Mouse (Mus musculus) embryonic facial prominence, embryonic 13.5 days (tissue): ENCODE data around the gene Zfp800. TPM values are rescaled to one million over a fixed set of nuclear protein-coding genes. Genes with fewer than 3 reads are reported as not detected.

Source experiments
- ATAC-seq: fragments of 200-750 bp; cut with Nextera tagmentation; 2 replicates; pipeline ENCODE4 v1.8.0; 2017; ENCODE audit warnings: low read depth; ENCODE audit not compliant: insufficient number of reproducible peaks, insufficient read depth, low FRiP score, low TSS enrichment
- H3K27ac ChIP-seq: fragments of 300-500 bp; sonication (generic); 2 replicates; pipeline ENCODE4 v1.5.1; 2015; ENCODE audit warnings: moderate library complexity, mild to moderate bottlenecking, inconsistent platforms
- H3K27me3 ChIP-seq: fragments of 300-500 bp; sonication (generic); 2 replicates; pipeline ENCODE4 v1.6.1; 2015; ENCODE audit warnings: mild to moderate bottlenecking, inconsistent platforms
- H3K36me3 ChIP-seq: fragments of 300-500 bp; sonication (generic); 2 replicates; pipeline ENCODE4 v1.6.1; 2015; ENCODE audit warnings: mild to moderate bottlenecking, inconsistent platforms
- H3K4me1 ChIP-seq: fragments of 300-500 bp; sonication (generic); 2 replicates; pipeline ENCODE4 v1.6.1; 2015; ENCODE audit warnings: inconsistent platforms
- H3K4me2 ChIP-seq: fragments of 300-500 bp; sonication (generic); 2 replicates; pipeline ENCODE4 v1.6.1; 2015; ENCODE audit warnings: moderate library complexity, mild to moderate bottlenecking, inconsistent platforms
- H3K4me3 ChIP-seq: fragments of 300-500 bp; sonication (generic); 2 replicates; pipeline ENCODE4 v1.5.1; 2015; ENCODE audit warnings: mild to moderate bottlenecking, inconsistent platforms
- H3K9ac ChIP-seq: fragments of 300-500 bp; sonication (generic); 2 replicates; pipeline ENCODE4 v1.6.1; 2015; ENCODE audit warnings: mild to moderate bottlenecking, inconsistent platforms
- H3K9me3 ChIP-seq: fragments of 300-500 bp; sonication (generic); 2 replicates; pipeline ENCODE4 v1.6.1; 2016; ENCODE audit warnings: inconsistent platforms
- WGBS: fragments of 180-500 bp; shearing (Covaris S2); methylation state at CpG from one replicate; pipeline ENCODE4 v1.1.7; 2015; ENCODE audit warnings: mixed read lengths; 5-methylcytosine and 5-hydroxymethylcytosine counted together
- polyA plus RNA-seq: library from polyadenylated mRNA; unstranded; fragments of >200 nt; fragmentation: Nextera tagmentation; extraction: Ambion mirVana; gene quantifications from 2 replicates; pipeline ENCODE4 v1.2.1, GENCODE M21; 2015

The Zfp800 gene
- polyA plus RNA-seq, 1 experiment from 2014 or later = 20.4 TPM

GRCm38 (mm10) chr6:28421469-28422000, 23.7 kb upstream of the Zfp800 start:
- Histone ChIP-seq H3K4me3 (peak overlapping the region; percentile 90), H3K27ac (peak overlapping the region; percentile 64; the same call in 1 of the 2 replicates), H3K4me1 (peaks cover 46% of the 10 kb centered on the region), H3K36me3 (peaks cover 34% of the 10 kb centered on the region), H3K9me3 (no peaks in the 10 kb centered on the region), H3K9ac (peak overlapping the region; percentile 89), H3K27me3 (no peaks in the 10 kb centered on the region), H3K4me2 (peak overlapping the region; percentile 95)
- under 1% methylated on average over 26 of the region's 27 CpGs for WGBS
- ATAC-seq = peak; percentile 89

GRCm38 (mm10) chr6:28420865-28421264, 23.1 kb upstream of the Zfp800 start:
- 20% methylated on average over 13 of the region's 13 CpGs for WGBS
- peaks cover 33% of the 10 kb centered on the region for H3K36me3 ChIP-seq
- H3K27me3 ChIP-seq = no peaks in the 10 kb centered on the region
- H3K4me2 ChIP-seq = peak overlapping the region; percentile 95
- H3K9ac ChIP-seq = peak overlapping the region; percentile 89
- peaks cover 40% of the 10 kb centered on the region for H3K4me1 ChIP-seq
- H3K27ac ChIP-seq = 0 out of 2 replicates have a peak overlapping the region, but pooled peaks have one; percentile 64
- no peaks in the 10 kb centered on the region for H3K9me3 ChIP-seq
- peak overlapping the region; percentile 90 for H3K4me3 ChIP-seq
- ATAC-seq = no peak

GRCm38 (mm10) chr6:28420361-28420760, 22.6 kb upstream of the Zfp800 start:
- no peak for ATAC-seq
- H3K9me3 ChIP-seq = no peaks in the 10 kb centered on the region
- peak overlapping the region; percentile 89 for H3K9ac ChIP-seq
- WGBS = 80% methylated on average over 17 of the region's 17 CpGs
- H3K4me2 ChIP-seq = peak overlapping the region; percentile 95
- H3K4me1 ChIP-seq = peaks cover 35% of the 10 kb centered on the region
- no peak overlapping the region for H3K27ac ChIP-seq
- peak overlapping the region; percentile 90 for H3K4me3 ChIP-seq
- no peaks in the 10 kb centered on the region for H3K27me3 ChIP-seq
- peaks cover 33% of the 10 kb centered on the region for H3K36me3 ChIP-seq

GRCm38 (mm10) chr6:28419673-28420072, 21.9 kb upstream of the Zfp800 start:
- 63% methylated on average over 2 of the region's 2 CpGs for WGBS
- Histone ChIP-seq H3K27me3 (no peaks in the 10 kb centered on the region), H3K27ac (no peak overlapping the region), H3K36me3 (peaks cover 40% of the 10 kb centered on the region), H3K4me1 (peaks cover 30% of the 10 kb centered on the region), H3K4me3 (peak overlapping the region; percentile 90; the same call in 1 of the 2 replicates), H3K9me3 (no peaks in the 10 kb centered on the region), H3K4me2 (peak overlapping the region; percentile 95), H3K9ac (peak overlapping the region; percentile 89)
- no peak for ATAC-seq

- no peak overlapping the region for H3K4me2 ChIP-seq
- H3K9ac ChIP-seq = no peak overlapping the region
- peaks cover 25% of the 10 kb centered on the region for H3K4me1 ChIP-seq
- H3K36me3 ChIP-seq = peaks cover 41% of the 10 kb centered on the region
- H3K27me3 ChIP-seq = no peaks in the 10 kb centered on the region
- H3K27ac ChIP-seq = no peak overlapping the region
- 93% methylated on average over 14 of the region's 14 CpGs for WGBS
- no peaks in the 10 kb centered on the region for H3K9me3 ChIP-seq
- ATAC-seq = no peak
- no peak overlapping the region for H3K4me3 ChIP-seq
Observed at GRCm38 (mm10) chr6:28418449-28418848, 20.6 kb upstream of the Zfp800 start.

GRCm38 (mm10) chr6:28416981-28417380, 19.2 kb upstream of the Zfp800 start:
- Histone ChIP-seq H3K4me2 (no peak overlapping the region), H3K4me1 (peaks cover 20% of the 10 kb centered on the region), H3K36me3 (peaks cover 43% of the 10 kb centered on the region), H3K27ac (no peak overlapping the region), H3K9me3 (no peaks in the 10 kb centered on the region), H3K27me3 (no peaks in the 10 kb centered on the region), H3K9ac (no peak overlapping the region), H3K4me3 (no peak overlapping the region)
- WGBS = 77% methylated on average over 4 of the region's 4 CpGs
- ATAC-seq = no peak

GRCm38 (mm10) chr6:28411236-28411635, 13.4 kb upstream of the Zfp800 start:
- Histone ChIP-seq H3K27me3 (no peaks in the 10 kb centered on the region), H3K4me1 (no peaks in the 10 kb centered on the region), H3K4me2 (no peak overlapping the region), H3K27ac (no peak overlapping the region), H3K9me3 (no peaks in the 10 kb centered on the region), H3K9ac (no peak overlapping the region), H3K4me3 (no peak overlapping the region), H3K36me3 (peaks cover 19% of the 10 kb centered on the region)
- 70% methylated on average over 2 of the region's 2 CpGs for WGBS
- no peak for ATAC-seq

GRCm38 (mm10) chr6:28410053-28410452, 12.2 kb upstream of the Zfp800 start:
- ATAC-seq = no peak
- H3K4me3 ChIP-seq = no peak overlapping the region
- H3K9me3 ChIP-seq = no peaks in the 10 kb centered on the region
- H3K27ac ChIP-seq = no peak overlapping the region
- no peaks in the 10 kb centered on the region for H3K4me1 ChIP-seq
- peaks cover 7% of the 10 kb centered on the region; the same call in 1 of the 2 replicates for H3K36me3 ChIP-seq
- H3K4me2 ChIP-seq = no peak overlapping the region
- WGBS = 86% methylated on average over 9 of the region's 9 CpGs
- H3K27me3 ChIP-seq = no peaks in the 10 kb centered on the region
- no peak overlapping the region for H3K9ac ChIP-seq

GRCm38 (mm10) chr6:28399791-28400190, 2.0 kb upstream of the Zfp800 start:
- Histone ChIP-seq H3K27me3 (peaks cover 37% of the 10 kb centered on the region), H3K4me3 (no peak overlapping the region)
- WGBS = 90% methylated on average over 4 of the region's 4 CpGs

GRCm38 (mm10) chr6:28398726-28399125, 921 bp upstream of the Zfp800 start:
- ATAC-seq = no peak
- 88% methylated on average over 3 of the region's 3 CpGs for WGBS
- H3K27me3 ChIP-seq = peaks cover 38% of the 10 kb centered on the region
- H3K4me1 ChIP-seq = no peaks in the 10 kb centered on the region
- H3K36me3 ChIP-seq = no peaks in the 10 kb centered on the region
- no peak overlapping the region for H3K9ac ChIP-seq
- H3K4me2 ChIP-seq = no peak overlapping the region
- H3K27ac ChIP-seq = no peak overlapping the region
- no peak overlapping the region for H3K4me3 ChIP-seq
- peaks cover 5% of the 10 kb centered on the region; the same call in 1 of the 2 replicates for H3K9me3 ChIP-seq

More at GRCm38 (mm10) chr6:28399791-28400190, 2.0 kb upstream of the Zfp800 start:
- H3K9me3 ChIP-seq = peaks cover 5% of the 10 kb centered on the region; the same call in 1 of the 2 replicates
- H3K36me3 ChIP-seq = no peaks in the 10 kb centered on the region
- H3K4me1 ChIP-seq = no peaks in the 10 kb centered on the region
- ATAC-seq = no peak
- H3K4me2 ChIP-seq = no peak overlapping the region
- H3K9ac ChIP-seq = no peak overlapping the region
- H3K27ac ChIP-seq = no peak overlapping the region

GRCm38 (mm10) chr6:28396853-28397457, 850 bp downstream of the Zfp800 start:
- peak overlapping the region; percentile 74 for H3K4me2 ChIP-seq
- no peaks in the 10 kb centered on the region for H3K36me3 ChIP-seq
- peak overlapping the region; percentile 65; the same call in 1 of the 2 replicates for H3K9ac ChIP-seq
- WGBS = 3% methylated on average over 19 of the region's 19 CpGs
- H3K4me3 ChIP-seq = peak overlapping the region; percentile 42
- no peak overlapping the region for H3K27ac ChIP-seq
- ATAC-seq = no peak
- H3K27me3 ChIP-seq = peaks cover 38% of the 10 kb centered on the region
- H3K4me1 ChIP-seq = no peaks in the 10 kb centered on the region
- peaks cover 5% of the 10 kb centered on the region; the same call in 1 of the 2 replicates for H3K9me3 ChIP-seq
